Mouse (Mus musculus) liver, embryonic 11.5 days (tissue): ENCODE results near the gene Zfp59. TPM values are rescaled to one million over a fixed set of nuclear protein-coding genes. Genes with fewer than 3 reads are reported as not detected.
"Not testable (repeated sequence)": the region's sequence is repeated elsewhere in the genome, so short reads cannot be mapped to it uniquely, and the experiment has no call there.

Source experiments
- ATAC-seq: fragments of 200-750 bp; cut with Nextera tagmentation; replicated peaks from 2 replicates; pipeline ENCODE4 v1.8.0; 2017; ENCODE audit warnings: moderate number of reproducible peaks, mild to moderate bottlenecking, moderate TSS enrichment, moderate library complexity; ENCODE audit not compliant: low FRiP score
- DNase-seq: peaks from one replicate; pipeline ENCODE4 v3.0.0-alpha.2; 2017; ENCODE audit warnings: low spot score
- H3K27ac ChIP-seq: fragments of 300-500 bp; sonication (generic); 2 replicates; pipeline ENCODE4 v1.5.1; 2014; ENCODE audit warnings: mild to moderate bottlenecking, low read depth, low read length, control low read depth
- H3K27me3 ChIP-seq: fragments of 300-500 bp; sonication (generic); replicated peaks from 2 replicates; pipeline ENCODE4 v1.6.1; 2014; ENCODE audit warnings: low read length, mixed read lengths; ENCODE audit not compliant: control insufficient read depth, insufficient read depth
- H3K36me3 ChIP-seq: fragments of 300-500 bp; sonication (generic); 2 replicates; pipeline ENCODE4 v1.6.1; 2014; ENCODE audit warnings: mild to moderate bottlenecking, low read length, moderate library complexity, mixed read lengths; ENCODE audit not compliant: control insufficient read depth, insufficient read depth
- H3K4me1 ChIP-seq: fragments of 300-500 bp; sonication (generic); replicated peaks from 2 replicates; pipeline ENCODE4 v1.6.1; 2014; ENCODE audit warnings: low read length, mixed read lengths; ENCODE audit not compliant: control insufficient read depth, insufficient read depth
- H3K4me2 ChIP-seq: fragments of 300-500 bp; sonication (generic); 2 replicates; pipeline ENCODE4 v1.6.1; 2014; ENCODE audit warnings: mild to moderate bottlenecking, control low read depth, moderate library complexity
- H3K4me3 ChIP-seq: fragments of 300-500 bp; sonication (generic); 2 replicates; pipeline ENCODE4 v1.5.1; 2014; ENCODE audit warnings: low read depth, low read length, control low read depth
- H3K9ac ChIP-seq: fragments of 300-500 bp; sonication (generic); 2 replicates; pipeline ENCODE4 v1.6.1; 2014; ENCODE audit warnings: low read depth, low read length, control low read depth
- H3K9me3 ChIP-seq: fragments of 300-500 bp; sonication (generic); 2 replicates; pipeline ENCODE4 v1.6.1; 2016; ENCODE audit warnings: low read length, inconsistent platforms, mixed read lengths; ENCODE audit not compliant: control insufficient read depth
- WGBS: fragments of 180-500 bp; shearing (Covaris S2); extraction: QIAGEN DNeasy Blood & Tissue Kit; methylation state at CpG from one replicate; pipeline ENCODE4 v1.1.7; 2014; 5-methylcytosine and 5-hydroxymethylcytosine counted together
- polyA plus RNA-seq: library from polyadenylated mRNA; unstranded; fragments of >200 nt; fragmentation: Nextera tagmentation; extraction: Ambion mirVana; gene quantifications from 2 replicates; pipeline ENCODE4 v1.2.1, GENCODE M21; 2014

The Zfp59 gene
- polyA plus RNA-seq, 1 experiment from 2014 or later: 4.6 TPM

DNA sequence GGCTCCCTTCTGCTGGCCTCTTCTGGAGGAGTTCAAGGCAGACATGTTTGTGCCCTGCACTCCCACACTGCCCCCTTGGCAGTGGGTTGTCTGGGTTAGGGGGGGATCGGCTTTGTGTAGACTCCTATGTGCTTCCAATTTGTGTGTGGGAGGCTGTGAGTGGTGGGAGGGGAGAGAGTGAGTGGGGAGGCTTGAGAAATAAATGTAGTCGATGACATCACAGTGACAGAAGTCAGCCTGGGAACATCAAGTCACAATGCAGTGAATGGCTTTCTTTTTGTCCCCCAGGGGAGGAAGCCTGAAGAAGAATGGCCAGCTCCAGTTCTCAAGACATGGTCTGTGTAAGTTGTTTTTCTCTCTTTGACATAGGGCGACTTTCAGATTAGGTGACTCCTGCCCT is 31.5 kb upstream of the Zfp59 start, which contains the start of gene Zfp626:
TSS of gene Zfp626 (plus strand) at position 301 of the 400 bp plus-strand sequence.
- ATAC-seq, H3K9ac ChIP-seq, H3K4me1 ChIP-seq, H3K4me3 ChIP-seq, DNase-seq, H3K27me3 ChIP-seq, H3K9me3 ChIP-seq, H3K27ac ChIP-seq, H3K4me2 ChIP-seq, H3K36me3 ChIP-seq: not testable (repeated sequence)
- WGBS: 90% methylated on average over 3 of the region's 3 CpGs

- H3K4me2 ChIP-seq, H3K9me3 ChIP-seq, H3K4me1 ChIP-seq, H3K36me3 ChIP-seq, H3K27me3 ChIP-seq, H3K4me3 ChIP-seq, DNase-seq, H3K9ac ChIP-seq, H3K27ac ChIP-seq, ATAC-seq: not testable (repeated sequence)
- 80% methylated on average over 7 of the region's 7 CpGs for WGBS
Observed at GRCm38 (mm10) chr7:27807305-27807704, 31.1 kb upstream of the Zfp59 start.

DNA sequence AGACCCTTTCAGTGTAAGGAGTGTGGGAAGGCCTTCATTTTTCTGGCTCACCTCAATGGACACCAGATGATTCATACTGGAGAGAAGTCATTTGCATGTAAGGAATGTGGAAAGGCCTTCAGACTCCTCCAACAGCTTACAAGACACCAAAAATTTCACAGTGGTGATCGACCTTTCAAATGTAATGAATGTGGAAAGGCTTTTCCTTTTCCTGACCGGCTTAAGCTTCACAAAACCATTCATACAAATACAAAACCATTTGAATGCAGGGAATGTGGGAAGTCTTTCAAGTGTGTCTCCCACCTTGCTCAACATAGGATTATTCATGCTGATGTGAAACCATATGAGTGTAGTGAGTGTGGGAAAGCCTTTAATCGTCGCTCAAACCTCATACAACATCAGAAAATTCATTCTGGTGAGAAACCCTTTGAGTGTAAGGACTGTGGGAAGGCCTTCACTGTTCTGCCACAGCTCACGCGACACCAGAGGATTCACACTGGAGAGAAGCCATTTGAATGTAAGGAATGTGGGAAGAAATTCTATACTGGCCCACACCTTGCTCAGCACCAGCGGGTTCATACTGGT is 19.8 kb upstream of the Zfp59 start:
- no peak for ATAC-seq
- Histone ChIP-seq H3K4me3 (no peak overlapping the region), H3K9me3 (no peaks in the 10 kb centered on the region), H3K9ac (no peak overlapping the region), H3K4me2 (no peak overlapping the region), H3K27me3 (no peaks in the 10 kb centered on the region), H3K27ac (no peak overlapping the region), H3K4me1 (no peaks in the 10 kb centered on the region), H3K36me3 (peaks cover 16% of the 10 kb centered on the region)
- no peak for DNase-seq
- 95% methylated on average over 7 of the region's 7 CpGs for WGBS

DNA sequence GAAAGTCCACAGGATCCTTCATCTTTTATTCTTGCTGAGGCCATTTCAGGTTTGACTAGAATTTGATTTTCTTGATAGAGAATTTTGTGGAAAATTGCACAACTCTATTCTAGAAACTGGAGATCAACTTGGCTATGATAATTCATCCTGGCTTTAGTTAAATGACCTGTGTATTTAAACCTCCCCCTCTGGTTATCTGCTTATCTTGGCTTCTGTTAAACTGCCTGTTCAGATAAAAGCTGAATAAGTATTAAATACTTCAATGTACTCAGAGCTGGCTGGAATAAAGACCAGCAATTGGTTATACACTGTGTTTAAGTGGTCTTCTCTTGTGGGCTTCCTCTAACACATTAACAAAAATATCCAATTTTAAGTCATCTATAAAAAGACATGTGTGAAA is 15.8 kb upstream of the Zfp59 start:
- Histone ChIP-seq H3K9ac (no peak overlapping the region), H3K27me3 (no peaks in the 10 kb centered on the region), H3K27ac (no peak overlapping the region), H3K4me2 (no peak overlapping the region), H3K36me3 (peaks cover 9% of the 10 kb centered on the region; the same call in 1 of the 2 replicates), H3K4me3 (no peak overlapping the region), H3K9me3 (peaks cover 5% of the 10 kb centered on the region; the same call in 1 of the 2 replicates), H3K4me1 (no peaks in the 10 kb centered on the region)
- ATAC-seq (no peak), DNase-seq (no peak)

- no peak for ATAC-seq
- WGBS: 78% methylated on average over 2 of the region's 2 CpGs
- no peak overlapping the region for H3K4me2 ChIP-seq
Observed at GRCm38 (mm10) chr7:27834131-27834530, 4.3 kb upstream of the Zfp59 start.

DNA sequence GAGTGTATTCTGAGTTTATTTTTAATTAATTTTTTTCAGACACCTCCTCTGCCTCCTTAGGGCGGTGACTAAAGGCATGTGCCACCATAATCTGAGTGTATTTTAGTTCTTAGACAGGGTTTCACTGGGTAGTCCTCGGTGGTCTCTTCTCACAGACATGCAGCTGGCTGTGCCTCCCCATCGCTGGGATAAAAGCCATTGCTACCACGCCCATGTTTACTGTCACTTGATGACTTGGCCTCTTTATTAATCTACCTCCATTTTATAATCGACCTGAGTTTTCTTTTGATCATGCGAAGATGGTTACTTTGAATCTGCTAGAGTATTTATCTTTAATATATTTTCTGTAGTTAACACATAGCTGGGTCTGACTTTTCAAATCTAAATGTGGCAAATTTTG is 511 bp upstream of the Zfp59 start:
- WGBS: 26% methylated on average over 6 of the region's 6 CpGs
- H3K27ac ChIP-seq: 0 out of 2 replicates have a peak overlapping the region, but pooled peaks have one; percentile 13
- DNase-seq: no peak
- H3K9me3 ChIP-seq: no peaks in the 10 kb centered on the region
- peak; percentile 50; the same call in 1 of the 2 replicates for ATAC-seq
- H3K4me1 ChIP-seq: no peaks in the 10 kb centered on the region
- peak overlapping the region; percentile 68 for H3K4me2 ChIP-seq
- no peaks in the 10 kb centered on the region for H3K36me3 ChIP-seq
- H3K4me3 ChIP-seq: peak overlapping the region; percentile 64
- H3K9ac ChIP-seq: peak overlapping the region; percentile 66
- H3K27me3 ChIP-seq: no peaks in the 10 kb centered on the region

More at GRCm38 (mm10) chr7:27834131-27834530, 4.3 kb upstream of the Zfp59 start:
- Histone ChIP-seq H3K4me3 (no peak overlapping the region), H3K9ac (no peak overlapping the region), H3K4me1 (no peaks in the 10 kb centered on the region), H3K9me3 (no peaks in the 10 kb centered on the region), H3K27ac (no peak overlapping the region), H3K36me3 (no peaks in the 10 kb centered on the region), H3K27me3 (no peaks in the 10 kb centered on the region)
- no peak for DNase-seq

DNA sequence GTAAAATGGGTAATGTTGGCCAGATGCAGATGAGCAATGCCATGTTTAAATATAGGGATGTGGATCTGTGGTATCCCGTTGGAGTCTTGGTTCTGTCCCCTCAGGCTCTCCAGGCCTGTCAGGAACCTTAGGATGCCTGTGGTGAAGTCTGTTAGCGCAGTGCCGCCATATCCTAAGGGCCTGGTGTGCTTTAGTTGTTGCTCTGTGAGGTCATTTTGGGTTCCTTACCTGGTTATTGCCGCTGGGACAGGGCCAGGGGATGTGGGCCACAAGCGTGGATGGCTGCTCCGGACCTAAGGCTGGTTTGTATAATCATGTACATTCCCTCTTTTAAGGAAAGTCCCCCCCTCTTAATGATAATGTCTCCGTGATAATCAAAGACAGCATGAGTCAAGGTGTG is 1.2 kb downstream of the Zfp59 start:
- DNase-seq: no peak
- Histone ChIP-seq H3K27me3 (no peaks in the 10 kb centered on the region), H3K4me2 (peak overlapping the region; percentile 68; the same call in 1 of the 2 replicates), H3K9me3 (no peaks in the 10 kb centered on the region), H3K4me3 (no peak overlapping the region), H3K9ac (no peak overlapping the region), H3K4me1 (no peaks in the 10 kb centered on the region), H3K36me3 (no peaks in the 10 kb centered on the region; the same call in 1 of the 2 replicates), H3K27ac (no peak overlapping the region)
- WGBS: 91% methylated on average over 7 of the region's 7 CpGs
- no peak for ATAC-seq

DNA sequence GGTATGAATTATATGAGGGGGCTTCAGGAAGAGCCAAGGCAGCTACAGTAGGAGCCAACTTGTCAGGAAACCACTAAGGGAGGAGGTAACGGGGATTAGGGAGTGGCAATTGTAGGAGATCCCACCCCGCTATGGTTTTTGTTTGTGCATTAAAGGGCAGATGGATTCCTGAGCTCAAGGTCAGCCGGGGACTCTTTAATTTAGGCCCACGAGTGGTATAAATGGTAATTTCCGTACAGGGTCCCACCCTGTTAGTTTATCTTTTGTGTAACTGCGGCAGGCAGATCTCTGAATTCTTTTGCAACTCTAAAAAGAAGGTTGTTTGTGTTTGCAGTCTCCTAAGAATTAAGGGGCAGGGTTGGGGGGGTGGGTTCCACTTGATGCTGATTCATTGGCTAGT is 1.7 kb downstream of the Zfp59 start:
- H3K27ac ChIP-seq: no peak overlapping the region
- ATAC-seq: no peak
- no peaks in the 10 kb centered on the region for H3K27me3 ChIP-seq
- no peaks in the 10 kb centered on the region for H3K4me1 ChIP-seq
- H3K4me3 ChIP-seq: no peak overlapping the region
- no peak for DNase-seq
- 83% methylated on average over 6 of the region's 6 CpGs for WGBS
- no peaks in the 10 kb centered on the region for H3K9me3 ChIP-seq
- no peaks in the 10 kb centered on the region; the same call in 1 of the 2 replicates for H3K36me3 ChIP-seq
- no peak overlapping the region for H3K9ac ChIP-seq
- no peak overlapping the region for H3K4me2 ChIP-seq

DNA sequence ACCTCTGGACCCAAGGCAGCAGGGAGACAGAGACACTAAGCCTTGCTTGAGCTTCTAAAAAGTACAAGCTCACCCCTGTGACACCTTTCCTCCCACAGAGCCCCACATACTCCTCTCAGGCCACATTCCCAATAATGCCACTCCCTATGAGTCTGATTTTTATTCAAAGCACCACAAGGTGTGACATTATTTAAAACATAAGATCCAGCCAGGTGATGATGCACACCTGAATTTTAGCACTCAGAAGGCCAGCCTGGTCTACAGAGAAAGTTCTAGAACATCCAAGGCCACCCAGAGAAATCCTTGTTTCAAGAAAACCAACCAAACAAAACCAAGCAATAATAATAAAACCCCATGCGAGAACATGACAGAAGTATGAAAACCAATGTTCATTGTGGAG is 18.8 kb downstream of the Zfp59 start, which contains the start of gene Zfp607a:
TSS of gene Zfp607a (plus strand) at position 301 of the 400 bp plus-strand sequence.
- no peak within 1 kb of the TSS for H3K27ac ChIP-seq
- no peak within 1 kb of the TSS for H3K4me3 ChIP-seq
- H3K4me1 ChIP-seq: peaks cover 7% of the 10 kb centered on the region
- no peak within 1 kb of the TSS for H3K9ac ChIP-seq
- no peaks in the 10 kb centered on the region for H3K27me3 ChIP-seq
- DNase-seq: no peak
- ATAC-seq: no peak
- 93% methylated on average over 1 of the region's 1 CpGs for WGBS
- H3K4me2 ChIP-seq: no peak within 1 kb of the TSS
- peaks cover 11% of the 10 kb centered on the region for H3K36me3 ChIP-seq
- peaks cover 2% of the 10 kb centered on the region; the same call in 1 of the 2 replicates for H3K9me3 ChIP-seq
